Mouse (Mus musculus) midbrain, embryonic 10.5 days (tissue): Measurements from ENCODE around the gene Hsp90ab1. TPM values are rescaled to one million over a fixed set of nuclear protein-coding genes. Genes with fewer than 3 reads are reported as not detected.
A peak's percentile ranks its signal among the peaks of the same experiment; 100 is the strongest.

ENCODE experiments used
- DNase-seq: peaks from one replicate; pipeline ENCODE4 v3.0.0-alpha.2; 2017; ENCODE audit warnings: low spot score
- H3K27ac ChIP-seq: fragments of 300-500 bp; sonication (generic); replicated peaks from 2 replicates; pipeline ENCODE4 v1.5.1; 2016; ENCODE audit warnings: mild to moderate bottlenecking
- H3K27me3 ChIP-seq: fragments of 300-500 bp; sonication (generic); 2 replicates; pipeline ENCODE4 v1.6.1; 2016; ENCODE audit warnings: low read depth, mild to moderate bottlenecking; ENCODE audit not compliant: poor library complexity, severe bottlenecking
- H3K36me3 ChIP-seq: fragments of 300-500 bp; sonication (generic); 2 replicates; pipeline ENCODE4 v1.6.1; 2016; ENCODE audit warnings: mild to moderate bottlenecking, moderate library complexity
- H3K4me1 ChIP-seq: fragments of 300-500 bp; sonication (generic); 2 replicates; pipeline ENCODE4 v1.6.1; 2016
- H3K4me3 ChIP-seq: fragments of 300-500 bp; sonication (generic); 2 replicates; pipeline ENCODE4 v1.5.1; 2016; ENCODE audit warnings: mild to moderate bottlenecking, moderate library complexity
- H3K9me3 ChIP-seq: fragments of 300-500 bp; sonication (generic); replicated peaks from 2 replicates; pipeline ENCODE4 v1.6.1; 2016; ENCODE audit warnings: mild to moderate bottlenecking
- WGBS: fragments of 180-500 bp; shearing (Covaris S2); methylation state at CpG from one replicate; pipeline ENCODE4 v1.1.7; 2016; 5-methylcytosine and 5-hydroxymethylcytosine counted together
- polyA plus RNA-seq: library from polyadenylated mRNA; unstranded; fragments of >200 nt; fragmentation: Nextera tagmentation; extraction: Ambion mirVana; gene quantifications from 2 replicates; pipeline ENCODE4 v1.2.1, GENCODE M21; 2016

Gene Hsp90ab1
- polyA plus RNA-seq: 1,780 and 2,044 TPM in 2 replicates

- DNase-seq: peak; percentile 99
- peak within 1 kb of the TSS; percentile 92 for H3K4me3 ChIP-seq
- H3K9me3 ChIP-seq: no peaks in the 10 kb centered on the region
- H3K27ac ChIP-seq: peak within 1 kb of the TSS; percentile 98
- peaks cover 41% of the 10 kb centered on the region for H3K36me3 ChIP-seq
- H3K27me3 ChIP-seq: no peaks in the 10 kb centered on the region
- H3K4me1 ChIP-seq: peaks cover 53% of the 10 kb centered on the region
- 0% methylated on average over 41 of the region's 41 CpGs for WGBS
Measured at GRCm38 (mm10) chr17:45573087-45573779, at the start of gene Hsp90ab1. Gene Hsp90ab1, minus strand, starts transcription at chr17:45573271.

GRCm38 (mm10) chr17:45619386-45620256 is 46.5 kb upstream of the Hsp90ab1 start:
- no peaks in the 10 kb centered on the region for H3K9me3 ChIP-seq
- WGBS: 29% methylated on average over 20 of the region's 20 CpGs
- peak overlapping the region; percentile 77 for H3K27ac ChIP-seq
- H3K36me3 ChIP-seq: no peaks in the 10 kb centered on the region
- no peak for DNase-seq
- H3K4me1 ChIP-seq: peaks cover 16% of the 10 kb centered on the region
- H3K4me3 ChIP-seq: peak overlapping the region; percentile 39
- H3K27me3 ChIP-seq: no peaks in the 10 kb centered on the region

- H3K4me3 ChIP-seq: peak overlapping the region; percentile 39
- H3K4me1 ChIP-seq: peaks cover 16% of the 10 kb centered on the region
- no peaks in the 10 kb centered on the region for H3K9me3 ChIP-seq
- H3K27ac ChIP-seq: peak overlapping the region; percentile 77
- 9% methylated on average over 8 of the region's 8 CpGs for WGBS
- no peaks in the 10 kb centered on the region for H3K27me3 ChIP-seq
- no peaks in the 10 kb centered on the region for H3K36me3 ChIP-seq
- peak; percentile 48 for DNase-seq
Measured at GRCm38 (mm10) chr17:45618941-45619385, 45.9 kb upstream of the Hsp90ab1 start.

GRCm38 (mm10) chr17:45617655-45618054 is 44.6 kb upstream of the Hsp90ab1 start:
- H3K27me3 ChIP-seq: no peaks in the 10 kb centered on the region
- no peaks in the 10 kb centered on the region for H3K36me3 ChIP-seq
- no peak for DNase-seq
- no peak overlapping the region for H3K4me3 ChIP-seq
- no peak overlapping the region for H3K27ac ChIP-seq
- H3K9me3 ChIP-seq: no peaks in the 10 kb centered on the region
- peaks cover 16% of the 10 kb centered on the region for H3K4me1 ChIP-seq
- 92% methylated on average over 6 of the region's 6 CpGs for WGBS

GRCm38 (mm10) chr17:45616679-45617078 is 43.6 kb upstream of the Hsp90ab1 start:
- H3K27ac ChIP-seq: no peak overlapping the region
- no peak for DNase-seq
- H3K4me3 ChIP-seq: no peak overlapping the region
- 85% methylated on average over 3 of the region's 3 CpGs for WGBS
- no peaks in the 10 kb centered on the region for H3K27me3 ChIP-seq
- peaks cover 16% of the 10 kb centered on the region for H3K4me1 ChIP-seq
- no peaks in the 10 kb centered on the region for H3K9me3 ChIP-seq
- no peaks in the 10 kb centered on the region for H3K36me3 ChIP-seq

- no peak overlapping the region for H3K27ac ChIP-seq
- no peak for DNase-seq
- 77% methylated on average over 4 of the region's 4 CpGs for WGBS
Measured at GRCm38 (mm10) chr17:45616046-45616650, 43.1 kb upstream of the Hsp90ab1 start.

GRCm38 (mm10) chr17:45612921-45613320 is 39.9 kb upstream of the Hsp90ab1 start:
- Histone ChIP-seq H3K4me1 (peaks cover 13% of the 10 kb centered on the region), H3K4me3 (no peak overlapping the region), H3K27me3 (no peaks in the 10 kb centered on the region), H3K27ac (no peak overlapping the region), H3K36me3 (no peaks in the 10 kb centered on the region), H3K9me3 (no peaks in the 10 kb centered on the region)
- DNase-seq: no peak
- 89% methylated on average over 7 of the region's 7 CpGs for WGBS

More at GRCm38 (mm10) chr17:45616046-45616650, 43.1 kb upstream of the Hsp90ab1 start:
- Histone ChIP-seq H3K4me1 (peaks cover 17% of the 10 kb centered on the region), H3K36me3 (no peaks in the 10 kb centered on the region), H3K9me3 (no peaks in the 10 kb centered on the region), H3K27me3 (no peaks in the 10 kb centered on the region), H3K4me3 (no peak overlapping the region)

GRCm38 (mm10) chr17:45612008-45612407 is 38.9 kb upstream of the Hsp90ab1 start:
- WGBS: 87% methylated on average over 8 of the region's 8 CpGs
- Histone ChIP-seq H3K4me1 (peaks cover 13% of the 10 kb centered on the region), H3K4me3 (no peak overlapping the region), H3K36me3 (no peaks in the 10 kb centered on the region), H3K9me3 (no peaks in the 10 kb centered on the region; the same call in 1 of the 2 replicates), H3K27ac (no peak overlapping the region), H3K27me3 (no peaks in the 10 kb centered on the region)
- no peak for DNase-seq

- peak overlapping the region; percentile 72 for H3K27ac ChIP-seq
- DNase-seq: no peak
Measured at GRCm38 (mm10) chr17:45610144-45610866, 37.2 kb upstream of the Hsp90ab1 start.

GRCm38 (mm10) chr17:45608396-45608795 is 35.3 kb upstream of the Hsp90ab1 start:
- no peak overlapping the region for H3K4me3 ChIP-seq
- no peak overlapping the region for H3K27ac ChIP-seq
- 91% methylated on average over 4 of the region's 4 CpGs for WGBS
- peaks cover 13% of the 10 kb centered on the region for H3K4me1 ChIP-seq
- H3K36me3 ChIP-seq: no peaks in the 10 kb centered on the region
- H3K27me3 ChIP-seq: no peaks in the 10 kb centered on the region
- H3K9me3 ChIP-seq: no peaks in the 10 kb centered on the region; the same call in 1 of the 2 replicates
- no peak for DNase-seq

More at GRCm38 (mm10) chr17:45610144-45610866, 37.2 kb upstream of the Hsp90ab1 start:
- H3K9me3 ChIP-seq: no peaks in the 10 kb centered on the region; the same call in 1 of the 2 replicates
- H3K4me1 ChIP-seq: peaks cover 13% of the 10 kb centered on the region
- H3K36me3 ChIP-seq: no peaks in the 10 kb centered on the region
- no peaks in the 10 kb centered on the region for H3K27me3 ChIP-seq
- H3K4me3 ChIP-seq: no peak overlapping the region
- WGBS: 30% methylated on average over 5 of the region's 5 CpGs

GRCm38 (mm10) chr17:45606992-45607879 is 34.2 kb upstream of the Hsp90ab1 start:
- WGBS: 89% methylated on average over 15 of the region's 15 CpGs
- Histone ChIP-seq H3K4me3 (no peak overlapping the region), H3K4me1 (peaks cover 15% of the 10 kb centered on the region)

More at GRCm38 (mm10) chr17:45606992-45607879, 34.2 kb upstream of the Hsp90ab1 start:
- no peaks in the 10 kb centered on the region for H3K36me3 ChIP-seq
- peaks cover 7% of the 10 kb centered on the region for H3K27me3 ChIP-seq
- no peaks in the 10 kb centered on the region; the same call in 1 of the 2 replicates for H3K9me3 ChIP-seq
- H3K27ac ChIP-seq: no peak overlapping the region
- no peak for DNase-seq
